Mouse (Mus musculus): ENCODE results near the gene Snrnp70.

Gene Snrnp70

GRCm38 (mm10) chr7:45338161-45338911, 57.2 kb downstream of the Snrnp70 start:
- in situ Hi-C loops (cut with MboI, MseI): no loop called here

GRCm38 (mm10) chr7:45337469-45337868, 58.1 kb downstream of the Snrnp70 start:
- in situ Hi-C loops (cut with MboI, MseI): no loop called here

GRCm38 (mm10) chr7:45336319-45336718, 59.2 kb downstream of the Snrnp70 start:
- in situ Hi-C loops (cut with MboI, MseI): no loop called here

GRCm38 (mm10) chr7:45335056-45335455, 60.5 kb downstream of the Snrnp70 start, which contains the start of gene Hrc:
Hrc (plus strand) TSS chr7:45335290.
- in situ Hi-C loops (cut with MboI, MseI): no loop called here

GRCm38 (mm10) chr7:45334605-45335004, 60.9 kb downstream of the Snrnp70 start:
- in situ Hi-C loops (cut with MboI, MseI): no loop called here

GRCm38 (mm10) chr7:45333431-45333982, 62.0 kb downstream of the Snrnp70 start, which contains the start of gene Trpm4:
Trpm4 (minus strand) TSS chr7:45333780.
- in situ Hi-C loops (cut with MboI, MseI): no loop called here

GRCm38 (mm10) chr7:45332685-45333425, 62.7 kb downstream of the Snrnp70 start:
- in situ Hi-C loops (cut with MboI, MseI): no loop called here

- in situ Hi-C loops (cut with MboI, MseI): no loop called here
Observed at GRCm38 (mm10) chr7:45331502-45331901, 64.0 kb downstream of the Snrnp70 start.

GRCm38 (mm10) chr7:45328841-45329475, 66.6 kb downstream of the Snrnp70 start:
- in situ Hi-C loops (cut with MboI, MseI): no loop called here

Data from T-helper 2 cell (primary cell).